Mouse (Mus musculus): ENCODE results near the gene Hic1.
"Not testable (repeated sequence)": the region's sequence is repeated elsewhere in the genome, so short reads cannot be mapped to it uniquely, and the experiment has no call there.

Gene Hic1

DNA sequence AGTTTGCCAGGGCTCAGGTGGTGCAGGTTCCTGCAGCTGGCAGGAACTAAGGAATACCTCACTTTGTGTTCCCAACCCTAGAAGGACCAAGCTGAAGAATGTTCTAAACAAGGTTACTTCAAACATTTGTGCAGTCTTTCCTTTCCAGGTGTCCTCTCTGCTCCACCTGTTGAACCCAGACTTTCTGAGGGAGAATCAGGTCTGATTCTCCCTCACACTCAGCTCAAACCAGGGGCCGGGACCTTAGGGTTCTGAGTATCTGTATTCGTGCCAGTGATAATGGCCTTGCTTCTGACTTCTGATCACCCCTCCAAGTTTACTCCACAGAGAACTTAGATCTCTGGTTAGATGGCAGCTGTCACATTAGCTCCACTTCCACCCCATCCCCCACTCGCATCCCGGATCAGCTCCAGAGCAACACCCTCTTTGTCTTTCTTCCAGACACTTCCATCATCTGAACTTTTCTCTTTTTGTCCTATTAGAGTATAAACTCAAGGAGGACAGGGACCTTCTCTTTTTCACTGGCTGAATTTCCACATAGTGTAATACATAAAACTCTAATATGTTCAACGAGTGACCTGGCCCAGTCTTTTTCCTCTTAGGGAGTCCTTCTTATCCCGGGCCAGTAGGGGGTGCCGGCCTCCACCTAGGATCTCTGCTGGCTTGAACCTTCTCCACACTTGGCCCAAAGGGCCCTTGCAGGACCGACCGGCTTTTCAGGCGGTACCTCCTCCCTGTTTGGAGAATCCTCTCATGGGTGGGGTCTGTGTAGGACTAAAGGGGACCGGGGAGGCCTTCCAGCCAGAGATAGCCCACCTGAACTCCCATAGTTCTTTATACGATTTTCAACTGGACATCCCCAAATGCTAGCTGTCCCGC, 23.3 kb upstream of the Hic1 start:
- DNase-seq (ENCODE audit: low read depth, low spot score): peak; percentile 81

DNA sequence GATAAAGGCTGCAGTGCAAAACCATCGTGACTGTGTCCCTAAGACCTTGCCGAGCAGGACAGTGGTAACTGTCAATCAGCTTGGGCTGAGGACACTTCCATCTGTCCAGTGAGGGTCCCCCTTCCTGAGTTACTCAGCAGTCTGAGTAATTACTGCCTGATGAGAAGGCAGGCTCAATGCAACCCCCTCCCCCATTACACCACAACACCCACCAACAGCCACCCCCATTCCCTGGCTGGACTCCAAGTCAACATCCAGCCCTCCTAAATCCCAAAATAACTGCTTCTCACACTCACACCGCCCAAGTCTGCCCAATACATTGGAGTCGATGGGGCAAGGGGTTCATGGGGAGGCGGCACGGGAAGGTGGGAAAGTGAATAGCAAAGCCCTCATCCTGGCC, 22.5 kb upstream of the Hic1 start:
- DNase-seq (ENCODE audit: low read depth, low spot score): no peak

DNA sequence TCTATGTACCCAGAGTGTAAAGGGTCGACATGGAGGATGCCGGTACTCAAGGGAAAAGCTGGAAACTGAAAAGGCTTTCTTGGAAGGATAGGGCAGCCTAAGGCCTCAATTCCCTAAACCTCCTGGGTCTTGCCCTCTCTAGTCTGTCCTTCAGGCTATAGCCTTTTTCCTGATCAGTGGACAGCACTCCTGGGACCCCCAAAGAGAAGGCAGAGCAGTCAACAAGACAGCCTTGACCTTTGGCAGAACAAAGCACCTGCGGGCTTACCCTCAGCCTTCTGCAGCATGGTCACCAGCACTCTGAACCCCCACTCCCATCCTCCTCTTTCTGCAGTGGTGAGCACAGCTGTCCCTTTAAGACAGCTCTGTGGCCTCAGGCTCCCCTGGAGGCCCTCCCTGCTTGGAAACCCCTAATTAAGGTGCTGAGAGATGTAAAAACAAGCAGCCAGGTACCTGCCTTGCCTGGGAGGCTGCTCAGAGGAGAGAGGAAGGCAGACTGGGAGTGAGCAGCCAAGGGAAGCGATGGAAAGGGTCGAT, 21.7 kb upstream of the Hic1 start, which contains the start of gene Dph1:
TSS of gene Dph1 (minus strand) at position 337 of the 537 bp plus-strand sequence.
- DNase-seq (ENCODE audit: low read depth, low spot score): no peak

DNA sequence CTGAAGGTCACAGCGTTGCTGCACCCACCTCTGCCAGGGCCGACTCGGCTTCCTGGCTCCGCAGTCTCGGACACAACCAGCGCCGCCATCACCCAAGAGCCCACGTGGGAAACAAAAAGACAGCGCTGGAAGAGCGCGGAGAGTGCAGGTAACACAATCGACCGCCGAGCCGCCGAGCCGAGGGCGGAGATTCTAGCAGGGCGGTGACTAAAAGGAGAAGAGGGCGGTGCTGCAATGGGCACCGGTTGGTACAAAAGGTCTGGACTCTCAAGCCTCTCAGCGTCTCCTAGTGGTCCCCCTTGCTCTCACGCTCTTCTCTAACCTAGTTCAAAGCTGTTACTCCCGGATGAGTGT, 21.0 kb upstream of the Hic1 start:
- peak; percentile 89 for DNase-seq (ENCODE audit: low read depth, low spot score)

DNA sequence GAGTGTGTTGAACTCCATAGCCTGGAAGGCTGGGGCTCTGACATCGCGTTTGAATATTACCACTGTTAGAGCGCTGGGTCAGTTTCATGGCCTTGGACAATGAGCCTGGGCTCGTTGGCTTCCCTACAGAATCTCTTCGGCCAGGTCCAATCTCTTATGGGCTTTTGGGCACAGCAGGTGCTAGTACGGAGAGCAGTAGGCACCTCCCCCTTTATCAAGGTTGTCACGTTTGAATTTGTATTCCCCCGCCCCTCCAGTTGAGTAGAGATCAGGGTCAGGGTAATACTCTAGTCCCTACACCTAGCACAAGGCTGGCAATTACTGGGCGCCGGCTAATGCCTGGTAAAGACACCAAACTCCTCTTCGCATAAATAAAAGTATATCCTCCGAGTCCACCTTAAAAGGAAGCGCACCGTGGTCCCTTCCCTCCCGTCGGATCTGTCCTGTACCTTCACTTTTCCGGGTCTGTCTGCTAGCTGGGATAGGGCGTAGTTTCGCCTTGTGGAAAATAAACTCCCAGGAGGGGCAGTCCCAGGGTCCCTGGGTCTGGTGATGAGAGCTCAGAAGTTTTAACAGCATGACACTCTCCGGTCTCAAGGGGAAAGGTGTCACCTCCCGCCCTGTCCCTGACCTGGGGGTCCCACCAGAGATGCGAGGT, 20.5 kb upstream of the Hic1 start:
- no peak for DNase-seq (ENCODE audit: low read depth, low spot score)

DNA sequence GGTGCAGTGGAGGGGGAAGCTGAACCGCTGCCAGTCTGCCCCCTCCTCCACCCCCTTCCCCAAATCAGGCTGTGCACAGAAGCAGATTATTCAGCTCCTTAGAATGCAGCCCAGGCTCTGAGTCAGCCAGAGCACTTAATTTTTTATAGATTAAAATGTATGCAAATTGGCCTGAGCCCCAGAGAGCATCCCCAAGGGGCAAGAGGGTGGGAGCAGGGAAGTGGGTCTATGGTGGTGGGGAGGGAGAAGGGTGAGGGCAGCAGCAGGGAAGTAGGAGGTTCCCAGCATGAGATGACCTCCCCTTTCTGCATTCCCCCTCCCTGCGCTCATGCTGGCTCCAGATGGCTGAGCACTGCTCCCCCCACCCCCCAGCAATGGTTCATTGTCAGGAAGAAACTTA, 15.7 kb upstream of the Hic1 start:
- DNase-seq (ENCODE audit: low read depth, low spot score): no peak

DNA sequence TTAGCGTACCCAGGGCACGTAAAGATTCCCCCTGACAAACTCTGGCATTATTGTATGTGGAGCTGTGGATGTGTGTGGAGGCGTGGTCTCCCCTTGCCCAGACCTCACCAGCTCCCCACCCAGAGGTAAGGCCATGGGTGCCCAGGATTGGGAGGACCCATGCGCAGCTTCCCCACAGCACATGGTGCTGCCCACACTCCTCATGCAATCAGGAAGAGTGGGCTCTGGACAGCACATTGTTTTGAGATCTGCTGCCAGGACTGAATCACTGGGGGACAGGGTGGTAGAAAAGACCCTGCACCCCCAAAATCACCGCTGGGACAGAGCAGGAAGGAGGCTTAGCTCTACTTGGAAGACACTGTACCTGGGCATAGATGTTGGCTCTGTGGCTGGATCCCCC, 15.3 kb upstream of the Hic1 start:
- DNase-seq (ENCODE audit: low read depth, low spot score): no peak

DNA sequence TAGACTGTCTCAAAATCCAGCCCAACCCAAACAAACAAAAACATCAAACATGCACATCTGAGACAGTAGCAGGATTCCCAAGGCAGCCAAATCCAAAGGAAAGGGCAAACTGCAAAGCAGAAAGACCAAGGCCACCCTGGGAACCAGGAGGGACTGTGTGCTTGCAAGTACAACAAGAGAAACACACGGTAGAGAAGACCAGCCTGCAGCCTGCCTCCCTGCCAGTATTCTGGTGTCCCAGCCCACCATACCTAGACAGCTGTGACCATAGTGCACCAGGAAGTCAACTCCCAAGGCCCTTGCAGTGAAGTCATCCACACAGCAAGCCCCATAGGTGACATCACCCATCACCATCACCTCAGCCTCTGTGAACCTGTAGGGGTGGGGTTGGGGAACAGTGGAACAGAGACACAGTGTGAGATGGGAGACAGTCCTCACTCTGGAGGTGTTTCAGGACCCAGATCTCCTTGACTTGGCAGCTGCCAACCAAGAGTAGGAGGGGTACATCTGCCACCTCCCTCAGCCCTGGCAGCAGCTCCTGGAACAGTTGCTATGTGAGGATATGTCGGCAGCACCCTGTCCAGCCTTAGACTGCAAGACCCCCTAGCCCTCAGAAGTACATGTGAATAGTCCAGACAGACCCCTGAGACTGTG, 14.7 kb upstream of the Hic1 start:
- DNase-seq (ENCODE audit: low read depth, low spot score): no peak

DNA sequence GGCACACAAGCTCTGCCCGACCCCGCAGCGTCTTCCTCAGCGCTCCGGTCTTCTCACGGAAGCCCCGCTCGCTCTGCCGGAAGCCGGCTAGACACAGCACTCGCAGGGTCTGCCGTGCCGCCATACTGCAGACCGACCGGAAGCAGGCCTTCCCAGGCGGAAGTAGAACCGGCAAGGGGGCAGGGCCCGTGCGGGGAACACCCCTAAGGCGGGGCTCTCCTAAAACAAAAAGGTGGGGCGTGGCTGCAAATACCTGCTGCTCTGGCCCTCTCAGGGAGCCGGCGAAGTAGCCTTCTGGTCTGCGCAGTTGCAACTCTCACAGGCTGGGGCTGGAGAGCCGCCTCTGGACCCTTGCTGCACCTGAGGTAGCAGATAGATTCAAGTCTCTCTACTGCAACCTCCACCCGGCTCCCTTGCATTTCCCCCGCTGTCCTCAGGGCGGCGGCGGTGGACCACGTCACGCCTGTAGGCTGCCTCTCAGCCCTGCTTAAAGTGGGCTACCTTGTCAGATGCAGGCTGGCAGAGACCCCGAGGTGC, 9.4 kb upstream of the Hic1 start, which contains the start of gene Ovca2:
TSS of gene Ovca2 (minus strand) at position 164 of the 537 bp plus-strand sequence.
- peak; percentile 95 for DNase-seq (ENCODE audit: low read depth, low spot score)

DNA sequence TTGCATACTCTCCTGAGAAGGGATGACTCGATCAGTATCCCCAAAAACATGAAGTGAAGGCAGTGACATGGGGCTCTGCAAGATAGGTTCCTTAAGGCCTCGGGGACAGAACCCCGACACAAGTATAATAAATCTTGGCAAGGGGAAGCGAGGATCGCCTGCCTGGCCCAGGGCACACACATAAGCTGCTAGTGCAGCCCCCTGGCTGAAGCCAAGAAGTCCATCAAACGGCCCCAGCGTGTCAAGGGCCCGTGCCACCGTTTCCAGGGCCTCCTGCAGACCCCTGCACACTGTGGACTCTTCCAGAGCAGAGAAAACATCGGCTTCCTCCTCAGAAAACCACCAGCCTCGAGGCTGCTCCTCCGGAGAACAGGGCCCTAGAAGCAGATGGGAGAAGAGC, 8.7 kb upstream of the Hic1 start:
- DNase-seq (ENCODE audit: low read depth, low spot score): no peak

DNA sequence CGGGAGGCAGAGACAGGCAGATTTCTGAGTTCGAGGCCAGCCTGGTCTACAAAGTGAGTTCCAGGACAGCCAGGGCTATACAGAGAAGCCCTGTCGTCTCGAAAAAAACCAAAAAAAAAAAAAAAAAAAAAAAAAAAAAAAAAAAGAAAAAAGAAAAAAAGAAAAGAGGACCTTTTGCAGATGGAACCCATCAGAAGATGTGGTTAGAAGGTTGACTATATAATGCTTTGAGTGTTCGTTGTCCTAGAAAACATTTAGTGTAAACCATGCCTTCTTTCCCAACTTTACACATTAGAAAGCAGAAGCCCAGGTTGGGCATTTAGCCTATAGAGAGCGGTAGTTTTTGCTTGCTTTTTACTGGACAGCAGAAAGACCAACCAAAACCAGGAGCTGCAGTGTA, 5.3 kb upstream of the Hic1 start:
- not testable (repeated sequence) for DNase-seq (ENCODE audit: low read depth, low spot score)

DNA sequence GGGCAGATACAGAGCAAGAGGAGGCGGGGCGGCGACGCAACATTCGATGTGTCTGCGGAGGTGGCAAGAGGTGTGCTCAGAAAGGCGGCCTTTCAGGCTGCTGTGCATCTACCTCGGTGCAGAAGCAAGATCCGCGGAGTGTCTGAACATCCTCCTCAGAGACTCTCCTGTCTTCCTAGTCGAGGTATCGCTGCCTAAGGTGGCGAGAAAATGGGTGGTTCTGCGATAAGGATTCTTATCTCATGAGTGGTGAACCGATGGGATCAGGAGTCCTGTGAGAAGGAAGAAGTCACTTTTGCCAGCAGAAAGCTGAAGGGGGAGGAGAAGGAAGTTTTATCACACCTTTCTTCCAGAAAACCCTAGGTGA, 4.5 kb upstream of the Hic1 start:
- no peak for DNase-seq (ENCODE audit: low read depth, low spot score)

DNA sequence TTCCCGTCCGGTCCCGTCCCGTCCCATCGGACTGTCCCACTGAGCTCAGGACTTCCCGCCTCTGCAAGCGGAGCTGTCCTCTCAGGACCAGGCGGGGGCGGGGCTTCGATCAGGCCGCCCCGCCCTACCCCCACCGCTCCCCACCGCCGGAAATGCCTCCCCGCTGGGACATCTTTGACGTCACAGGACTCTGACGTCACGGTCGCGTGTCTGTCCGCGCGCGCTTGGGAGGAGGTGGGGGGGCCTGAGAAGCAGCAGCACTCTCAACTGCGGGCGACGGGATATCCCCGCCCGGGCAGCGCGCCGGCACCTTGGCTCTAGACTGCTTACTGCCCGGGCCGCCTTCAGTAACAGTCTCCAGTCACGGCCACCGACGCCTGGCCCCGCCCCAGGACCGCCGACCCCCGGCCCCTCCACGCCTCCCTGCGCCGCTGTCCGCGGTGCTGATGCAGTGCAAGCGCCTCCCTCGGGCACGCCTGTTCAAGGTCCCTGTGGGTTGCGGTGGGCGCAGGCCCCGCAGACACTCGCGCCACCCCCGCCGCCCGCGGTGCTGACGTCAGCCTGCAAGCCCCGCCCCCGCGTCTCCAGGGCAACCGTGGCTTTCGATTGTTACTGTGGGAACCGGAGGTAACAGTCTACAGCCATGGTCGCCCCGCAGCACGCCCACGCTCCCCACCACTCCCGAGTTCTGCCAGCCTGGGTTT, 3.9 kb upstream of the Hic1 start:
- DNase-seq (ENCODE audit: low read depth, low spot score): peak; percentile 96

DNA sequence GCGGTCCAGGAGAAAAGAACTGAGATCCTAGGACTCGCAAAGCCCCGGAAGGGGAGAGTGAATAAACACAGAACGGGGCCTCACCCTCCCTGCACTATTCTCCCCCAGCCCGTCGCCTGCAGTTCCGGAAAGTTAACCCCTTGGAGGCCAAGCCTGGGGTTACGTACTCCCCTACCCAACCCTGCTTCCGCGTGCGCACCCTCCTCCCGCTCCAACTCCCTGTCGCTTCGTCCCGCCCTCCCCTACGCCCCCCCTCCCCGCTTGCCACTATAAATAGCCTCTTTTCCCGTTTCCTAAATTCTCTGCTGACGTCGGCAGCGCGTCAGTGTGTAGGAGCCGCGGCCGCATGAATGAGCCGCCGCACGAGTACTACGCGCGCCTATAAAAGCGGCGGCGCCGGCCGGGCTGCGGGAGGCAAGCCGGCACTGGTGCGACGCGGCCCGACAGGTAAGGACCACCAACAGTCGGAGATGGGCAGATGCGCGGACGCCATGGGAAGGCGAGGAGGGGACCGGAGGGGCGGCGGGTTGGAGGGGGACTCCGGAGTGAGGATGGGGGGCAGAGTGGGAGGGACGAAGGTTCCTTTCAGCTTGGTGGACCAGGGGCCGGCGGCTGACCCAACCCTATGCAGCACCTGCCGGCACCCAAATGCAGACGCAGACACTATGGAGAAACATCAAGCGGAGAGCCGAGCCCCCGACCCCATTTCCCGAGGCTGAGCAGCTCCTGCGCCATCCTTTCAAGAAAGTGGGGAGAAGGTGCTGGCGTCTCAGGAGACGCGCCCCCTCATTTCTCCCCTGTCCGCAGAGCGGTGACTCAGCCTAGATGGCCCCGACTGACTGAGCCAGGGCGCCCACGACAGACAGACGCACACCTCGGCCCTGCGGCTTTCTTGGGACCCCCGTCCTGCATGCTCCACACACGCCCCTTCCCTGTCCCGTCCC, 3.1 kb upstream of the Hic1 start:
- DNase-seq (ENCODE audit: low read depth, low spot score): peak; percentile 75

DNA sequence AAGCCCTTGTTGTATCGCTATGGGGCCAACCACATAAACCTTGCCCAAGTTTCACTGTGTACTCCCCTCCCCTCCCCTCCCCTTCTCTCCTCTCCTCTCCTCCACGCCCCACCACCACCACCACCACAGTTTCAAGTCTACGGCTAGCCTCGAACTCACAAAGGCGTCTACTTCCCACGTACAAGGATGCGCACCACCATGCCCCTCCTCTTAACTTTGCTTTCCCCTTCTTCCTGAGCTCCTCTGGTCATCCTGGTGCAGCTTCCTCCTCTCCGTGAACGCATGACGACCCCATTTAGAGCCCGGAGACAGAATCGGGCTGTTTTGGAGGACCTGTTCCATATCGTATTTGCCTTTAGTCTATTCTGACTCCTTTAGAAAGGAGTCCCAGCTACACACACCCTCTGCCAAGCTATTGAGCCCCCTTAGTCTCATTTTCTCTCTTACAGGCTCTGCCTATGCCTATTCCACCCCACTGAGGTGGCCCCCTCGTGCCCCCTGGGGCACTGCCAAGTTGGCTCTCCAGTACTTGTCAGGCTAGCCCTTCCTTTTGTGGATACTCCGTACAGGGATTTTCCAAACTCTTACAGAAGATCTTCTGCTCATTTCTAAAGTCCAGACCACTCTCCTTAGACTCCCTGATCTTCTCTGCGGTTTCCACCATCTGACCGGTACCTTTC, 2.0 kb upstream of the Hic1 start:
- peak; percentile 51 for DNase-seq (ENCODE audit: low read depth, low spot score)

DNA sequence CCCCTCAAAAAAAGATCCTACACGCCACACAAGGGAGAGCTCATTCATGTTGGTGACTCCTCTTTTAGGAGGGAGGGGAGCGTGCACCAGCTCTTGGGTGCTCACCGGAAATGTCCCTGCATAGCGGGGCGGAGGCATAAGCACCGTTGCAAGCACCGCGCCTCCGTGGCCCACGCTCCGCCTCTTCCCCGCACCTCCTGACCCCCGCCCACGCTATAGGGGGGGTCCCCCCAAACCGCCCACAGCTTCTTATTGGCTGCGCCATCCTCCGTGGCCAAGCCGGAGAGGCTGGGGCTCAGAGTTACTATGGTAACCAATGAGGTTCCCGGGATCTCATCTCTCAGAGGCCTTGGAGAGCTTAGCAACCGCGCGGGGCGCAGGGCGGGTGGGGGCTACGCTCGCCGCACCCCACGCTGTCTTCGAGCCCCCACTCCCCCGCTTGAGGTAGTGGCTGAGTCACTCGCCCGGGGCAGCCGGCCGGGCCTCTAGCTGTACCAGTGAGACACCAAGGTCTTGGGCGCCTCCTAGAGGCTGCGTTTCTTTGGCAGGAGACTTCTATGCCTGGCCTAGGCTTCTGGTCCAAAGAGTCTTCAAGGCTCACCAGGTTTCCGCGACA, 925 bp upstream of the Hic1 start:
- peak; percentile 91 for DNase-seq (ENCODE audit: low read depth, low spot score)

DNA sequence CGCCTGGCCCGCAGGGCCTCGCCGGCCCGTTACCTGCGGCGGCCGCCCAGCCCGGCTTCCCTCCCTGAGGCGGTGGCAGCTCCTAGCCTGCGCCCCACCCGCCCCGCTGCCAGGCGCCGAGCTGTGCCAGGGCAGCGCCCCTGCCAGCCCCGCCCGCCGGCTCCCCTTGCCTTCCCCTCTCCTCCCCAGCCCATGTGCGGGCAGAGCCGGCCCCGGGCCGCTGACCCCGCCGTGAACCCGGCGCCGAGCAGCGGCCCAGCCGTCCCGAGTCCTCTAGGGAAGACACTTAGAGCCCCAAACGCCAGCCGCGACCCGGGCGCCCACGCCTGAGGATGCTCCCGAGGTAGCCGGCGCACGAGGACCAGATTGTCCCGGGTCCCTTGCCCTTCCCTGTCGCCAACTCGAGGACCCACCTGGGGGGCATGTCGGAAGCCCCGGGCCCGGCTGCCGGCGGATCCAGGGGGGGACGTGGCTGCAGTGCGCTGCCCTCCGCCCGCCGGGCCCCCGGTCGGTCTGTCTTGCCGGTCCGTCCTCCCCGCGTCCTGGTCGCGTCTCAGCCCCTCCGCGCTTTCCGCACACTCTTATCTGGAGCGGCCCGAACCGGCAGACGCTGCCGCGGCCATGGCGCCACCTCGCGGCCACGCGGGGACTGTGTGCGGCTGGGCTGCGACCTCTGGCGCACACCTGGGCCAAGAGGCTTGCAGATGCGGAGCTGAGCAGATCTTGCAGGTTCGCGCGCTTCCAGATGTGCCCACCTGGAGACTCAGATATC, 543 bp downstream of the Hic1 start:
- DNase-seq (ENCODE audit: low read depth, low spot score): peak; percentile 89

All from CD4-positive helper T cell, adult 2 months (primary cell).